Mouse (Mus musculus): ENCODE measurements at regions not wholly inside any gene's neighbourhood (a gene's known extent, or its start where the extent isn't known, plus 50 kb on each side); places are given as distances from the start of the nearest gene placed in this dataset.

- ATAC-seq (ENCODE audit: low read depth) (no peak), DNase-seq (ENCODE audit: low spot score) (no peak)
- Histone ChIP-seq H3K4me1 (ENCODE audit: control insufficient read depth, insufficient read depth, low read length) (no peaks in the 10 kb centered on the region), H3K9me3 (ENCODE audit: control insufficient read depth, low read length) (no peaks in the 10 kb centered on the region), H3K27ac (replicated peaks; ENCODE audit: low read depth, low read length) (no peak overlapping the region), H3K36me3 (ENCODE audit: control insufficient read depth, insufficient read depth, low read length) (no peaks in the 10 kb centered on the region), H3K27me3 (replicated peaks; ENCODE audit: control insufficient read depth, insufficient read depth, low read length) (no peaks in the 10 kb centered on the region), H3K4me2 (ENCODE audit: low read depth, low read length) (no peak overlapping the region), H3K9ac (ENCODE audit: low read depth, low read length) (no peak overlapping the region), H3K4me3 (ENCODE audit: low read depth, low read length) (no peak overlapping the region)
- 68% methylated on average over 6 of the region's 6 CpGs for WGBS
Measured at GRCm38 (mm10) chr2:19785663-19786260, 123.8 kb upstream of the Etl4 start.

- Histone ChIP-seq H3K36me3 (ENCODE audit: control insufficient read depth, insufficient read depth, low read length) (no peaks in the 10 kb centered on the region), H3K4me3 (ENCODE audit: low read depth, low read length) (no peak overlapping the region)
- WGBS = 77% methylated on average over 6 of the region's 6 CpGs
Measured at GRCm38 (mm10) chr2:19792177-19792576, 117.4 kb upstream of the Etl4 start.

GRCm38 (mm10) chr2:19796790-19797189 lies 112.8 kb upstream of the Etl4 start:
- 35% methylated on average over 2 of the region's 2 CpGs for WGBS
- DNase-seq (ENCODE audit: low spot score) = peak; percentile 4

More at GRCm38 (mm10) chr2:19792177-19792576, 117.4 kb upstream of the Etl4 start:
- DNase-seq (ENCODE audit: low spot score) (peak; percentile 17), ATAC-seq (ENCODE audit: low read depth) (peak; percentile 30; the same call in 1 of the 2 replicates)
- no peak overlapping the region for H3K9ac ChIP-seq (ENCODE audit: low read depth, low read length)
- no peak overlapping the region for H3K27ac ChIP-seq (replicated peaks; ENCODE audit: low read depth, low read length)
- no peaks in the 10 kb centered on the region for H3K9me3 ChIP-seq (ENCODE audit: control insufficient read depth, low read length)
- H3K4me1 ChIP-seq (ENCODE audit: control insufficient read depth, insufficient read depth, low read length) = no peaks in the 10 kb centered on the region
- H3K4me2 ChIP-seq (ENCODE audit: low read depth, low read length) = no peak overlapping the region
- H3K27me3 ChIP-seq (replicated peaks; ENCODE audit: control insufficient read depth, insufficient read depth, low read length) = no peaks in the 10 kb centered on the region

More at GRCm38 (mm10) chr2:19796790-19797189, 112.8 kb upstream of the Etl4 start:
- no peak overlapping the region for H3K27ac ChIP-seq (replicated peaks; ENCODE audit: low read depth, low read length)
- H3K4me3 ChIP-seq (ENCODE audit: low read depth, low read length) = no peak overlapping the region
- ATAC-seq (ENCODE audit: low read depth) = no peak
- H3K36me3 ChIP-seq (ENCODE audit: control insufficient read depth, insufficient read depth, low read length) = no peaks in the 10 kb centered on the region
- no peaks in the 10 kb centered on the region for H3K27me3 ChIP-seq (replicated peaks; ENCODE audit: control insufficient read depth, insufficient read depth, low read length)
- no peaks in the 10 kb centered on the region for H3K4me1 ChIP-seq (ENCODE audit: control insufficient read depth, insufficient read depth, low read length)
- H3K4me2 ChIP-seq (ENCODE audit: low read depth, low read length) = no peak overlapping the region
- no peaks in the 10 kb centered on the region for H3K9me3 ChIP-seq (ENCODE audit: control insufficient read depth, low read length)
- H3K9ac ChIP-seq (ENCODE audit: low read depth, low read length) = no peak overlapping the region
